Mouse (Mus musculus) cortical plate, adult 2 months (tissue): ENCODE results near the gene Tcf15.

Source experiments
- CTCF ChIP-seq: fragments of 200-500 bp; IDR thresholded peaks from 2 replicates; pipeline ENCODE4 v1.5.1; 2011; ENCODE audit warnings: mild to moderate bottlenecking, control low read depth, low read length; ENCODE audit not compliant: insufficient read depth; ENCODE audit errors: extremely low read depth
- POLR2A ChIP-seq: fragments of 200-500 bp; IDR thresholded peaks from 2 replicates; pipeline ENCODE4 v1.6.1; 2011; ENCODE audit warnings: mild to moderate bottlenecking, low read length, control low read depth; ENCODE audit not compliant: insufficient read depth; ENCODE audit errors: extremely low read depth

GRCm38 (mm10) chr2:152106225-152106595, 37.2 kb upstream of the Tcf15 start:
- no peak for TF ChIP-seq CTCF
- TF ChIP-seq POLR2A, result no peak
